ENCODE assay signal across 25 mouse cellular contexts in genomic region chr3:28091296-28091695, GRCm38 (mm10).
DNase-seq lines count a peak whose midpoint lies in the region; ATAC-seq and TF ChIP-seq lines count a peak whose summit lies in the region.
"Had no signal": no experiment of that assay in that cellular context is flagged by ENCODE, and none has a peak within 500 bp of the region (broad histone marks: within the 10 kb centered on the region; RNA-seq: fewer than 3 reads in every experiment).

No protein-coding gene starts in this region.

- no peak overlapping the region for H3K4me3 ChIP-seq in gastrocnemius, adult 2 months
- no peak overlapping the region for H3K4me3 ChIP-seq in heart, embryonic 13.5 days
- no peak overlapping the region for H3K4me3 ChIP-seq in midbrain, embryonic 11.5 days (ENCODE audit: low read depth, low read length)
- H3K4me3 ChIP-seq in midbrain, embryonic 15.5 days, result no peak overlapping the region
- H3K4me3 ChIP-seq: embryonic facial prominence, embryonic 12.5 days; embryonic facial prominence, embryonic 15.5 days; heart, embryonic 10.5 days; hindbrain, embryonic 10.5 days; hindbrain, embryonic 13.5 days; intestine, embryonic 15.5 days had no signal

- H3K4me1 ChIP-seq in heart, embryonic 13.5 days, result peaks cover 31% of the 10 kb centered on the region
- H3K4me1 ChIP-seq in midbrain, embryonic 11.5 days (ENCODE audit: control insufficient read depth, insufficient read depth, low read length), result peaks cover 3% of the 10 kb centered on the region; the same call in 1 of the 2 replicates
- no peaks in the 10 kb centered on the region for H3K4me1 ChIP-seq in midbrain, embryonic 15.5 days
- H3K4me1 ChIP-seq: embryonic facial prominence, embryonic 12.5 days; embryonic facial prominence, embryonic 15.5 days; hindbrain, embryonic 10.5 days; hindbrain, embryonic 13.5 days; intestine, embryonic 15.5 days had no signal

- no peaks in the 10 kb centered on the region for H3K9me3 ChIP-seq in heart, embryonic 13.5 days
- H3K9me3 ChIP-seq in midbrain, embryonic 11.5 days (ENCODE audit: control insufficient read depth, low read length), result no peaks in the 10 kb centered on the region
- H3K9me3 ChIP-seq in midbrain, embryonic 15.5 days, result no peaks in the 10 kb centered on the region
- H3K9me3 ChIP-seq: embryonic facial prominence, embryonic 12.5 days; embryonic facial prominence, embryonic 15.5 days; G1E; heart, embryonic 10.5 days; hindbrain, embryonic 10.5 days; hindbrain, embryonic 13.5 days; intestine, embryonic 15.5 days had no signal

- WGBS in heart, embryonic 13.5 days, result 57% methylated on average over 1 of the region's 1 CpGs
- 67% methylated on average over 1 of the region's 1 CpGs for WGBS in midbrain, embryonic 11.5 days
- 31% methylated on average over 1 of the region's 1 CpGs for WGBS in midbrain, embryonic 15.5 days

- no peak overlapping the region for H3K4me2 ChIP-seq in heart, embryonic 13.5 days
- no peak overlapping the region for H3K4me2 ChIP-seq in midbrain, embryonic 11.5 days
- no peak overlapping the region for H3K4me2 ChIP-seq in midbrain, embryonic 15.5 days
- H3K4me2 ChIP-seq: embryonic facial prominence, embryonic 12.5 days; embryonic facial prominence, embryonic 15.5 days; hindbrain, embryonic 13.5 days; intestine, embryonic 15.5 days had no signal

- intact Hi-C loops in gastrocnemius, adult 2 months (cut with DNase I), result no loop called here
- intact Hi-C loops in left cerebral cortex, postnatal 14 days (cut with DNase I), result no loop called here

- ATAC-seq in heart, embryonic 13.5 days (ENCODE audit: extremely low read depth, insufficient number of reproducible peaks, low FRiP score, low TSS enrichment), result no peak
- no peak for ATAC-seq in midbrain, embryonic 11.5 days (ENCODE audit: low FRiP score)
- ATAC-seq in midbrain, embryonic 15.5 days (replicated peaks), result no peak
- no peak for ATAC-seq in megakaryocyte-erythroid progenitor cell, adult 5-6 weeks (replicated peaks; ENCODE audit: low FRiP score, low TSS enrichment, poor library complexity, severe bottlenecking)
- ATAC-seq: forebrain, embryonic 14.5 days; forebrain, postnatal 0 days; hindbrain, embryonic 16.5 days; intestine, embryonic 15.5 days had no signal

- H3K27me3 ChIP-seq in heart, embryonic 13.5 days (replicated peaks), result no peaks in the 10 kb centered on the region
- H3K27me3 ChIP-seq in midbrain, embryonic 11.5 days (ENCODE audit: control insufficient read depth, insufficient read depth, low read length), result no peaks in the 10 kb centered on the region
- no peaks in the 10 kb centered on the region for H3K27me3 ChIP-seq in midbrain, embryonic 15.5 days (replicated peaks)
- H3K27me3 ChIP-seq: embryonic facial prominence, embryonic 12.5 days; embryonic facial prominence, embryonic 15.5 days; hindbrain, embryonic 13.5 days; intestine, embryonic 15.5 days had no signal

- no peak overlapping the region for H3K9ac ChIP-seq in heart, embryonic 13.5 days
- H3K9ac ChIP-seq in midbrain, embryonic 11.5 days (ENCODE audit: low read length), result no peak overlapping the region
- no peak overlapping the region for H3K9ac ChIP-seq in midbrain, embryonic 15.5 days
- H3K9ac ChIP-seq: embryonic facial prominence, embryonic 12.5 days; embryonic facial prominence, embryonic 15.5 days; forebrain, postnatal 0 days; hindbrain, embryonic 13.5 days; intestine, embryonic 15.5 days had no signal

- H3K36me3 ChIP-seq in heart, embryonic 13.5 days, result peaks cover 24% of the 10 kb centered on the region
- H3K36me3 ChIP-seq in midbrain, embryonic 11.5 days (ENCODE audit: control insufficient read depth, insufficient read depth, low read length), result no peaks in the 10 kb centered on the region
- H3K36me3 ChIP-seq in midbrain, embryonic 15.5 days (replicated peaks), result no peaks in the 10 kb centered on the region
- H3K36me3 ChIP-seq: embryonic facial prominence, embryonic 12.5 days; embryonic facial prominence, embryonic 15.5 days; G1E; hindbrain, embryonic 10.5 days; hindbrain, embryonic 13.5 days had no signal

- TF ChIP-seq CTCF in gastrocnemius, adult 2 months (IDR thresholded peaks at IDR 0.05), result no peak

- DNase-seq in gastrocnemius, adult 2 months, result no peak
- DNase-seq in gastrocnemius, postnatal 4 days (ENCODE audit: low spot score in 2 of 2), result no peak
- no peak for DNase-seq in heart, adult 18-20 months
- peak; percentile 78 for DNase-seq in midbrain, embryonic 11.5 days (ENCODE audit: low spot score, missing footprints)
- DNase-seq in left cerebral cortex, postnatal 14 days (ENCODE audit: low spot score in 2 of 2), result no peak
- DNase-seq: adrenal gland, postnatal 10 days; adrenal gland, postnatal 36 days; cerebellum, adult 18-20 months; cerebellum, adult 9-10 months; cerebellum, postnatal 14 days; forebrain, postnatal 0 days; gastrocnemius, postnatal 25 days; kidney, adult 11 months had no signal

- peak overlapping the region; percentile 54; the same call in 1 of the 2 replicates for H3K27ac ChIP-seq in gastrocnemius, adult 2 months
- H3K27ac ChIP-seq in heart, embryonic 13.5 days (replicated peaks), result peak overlapping the region; percentile 50
- H3K27ac ChIP-seq in midbrain, embryonic 11.5 days (ENCODE audit: low read depth, low read length), result no peak overlapping the region
- H3K27ac ChIP-seq in midbrain, embryonic 15.5 days, result no peak overlapping the region
- H3K27ac ChIP-seq: embryonic facial prominence, embryonic 12.5 days; embryonic facial prominence, embryonic 15.5 days; heart, embryonic 10.5 days; hindbrain, embryonic 10.5 days; hindbrain, embryonic 13.5 days; intestine, embryonic 15.5 days had no signal

Comparison
In these comparisons a context has a peak if more than half of its experiments do, and no peak if none do; other contexts are left out.
1. H3K27ac ChIP-seq: peak in gastrocnemius, adult 2 months (single experiment) and heart, embryonic 13.5 days (single experiment); none in midbrain, embryonic 11.5 days (single experiment) and midbrain, embryonic 15.5 days (single experiment).